Mouse (Mus musculus): ENCODE results near the gene Ugt1a5.

GRCm38 (mm10) chr1:88225741-88226140 lies 59.9 kb downstream of the Ugt1a5 start:
- TF ChIP-seq GATA1 (IDR thresholded peaks at IDR 0.05; ENCODE audit: borderline replicate concordance, low read length) (no peak), FLI1 (IDR thresholded peaks at IDR 0.05; ENCODE audit: low read length) (no peak)

All from megakaryocyte, embryonic 14.5 days (primary cell).